Comparison of ENCODE assay signal across 28 mouse cellular contexts in the genomic region with DNA sequence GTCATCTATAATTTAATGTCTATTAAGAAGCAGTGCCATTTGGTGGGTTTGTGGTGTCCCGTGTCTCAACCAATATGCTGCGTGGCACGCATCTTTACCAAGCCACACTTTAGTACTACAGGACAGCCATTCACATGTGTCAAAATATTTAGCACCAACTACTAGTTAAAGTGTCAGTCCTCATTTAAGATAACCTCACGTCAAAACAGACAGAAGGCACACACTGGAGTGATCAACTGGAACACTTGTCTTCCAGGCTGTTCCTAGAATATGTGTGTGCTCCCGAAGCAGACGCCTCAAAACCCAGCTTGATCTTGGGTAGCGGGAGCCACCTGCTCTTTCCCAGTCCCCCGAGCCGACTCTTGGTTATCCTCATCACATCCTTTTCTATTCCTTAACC.
"Had no signal": no experiment of that assay in that cellular context is flagged by ENCODE, and none has a peak within 500 bp of the region (broad histone marks: within the 10 kb centered on the region; RNA-seq: fewer than 3 reads in every experiment).

No protein-coding gene starts in this region.

- H3K4me3 ChIP-seq: heart, adult 2 months; heart, embryonic 13.5 days; heart, embryonic 15.5 days; hindbrain, embryonic 13.5 days; hindbrain, embryonic 15.5 days; kidney, embryonic 15.5 days; limb, embryonic 13.5 days; limb, embryonic 15.5 days; liver, embryonic 12.5 days had no signal

- H3K27me3 ChIP-seq: heart, embryonic 13.5 days; heart, embryonic 15.5 days; hindbrain, embryonic 13.5 days; hindbrain, embryonic 15.5 days; kidney, embryonic 15.5 days; limb, embryonic 13.5 days; limb, embryonic 15.5 days; liver, embryonic 12.5 days had no signal

- H3K27ac ChIP-seq: heart, adult 2 months; heart, embryonic 13.5 days; heart, embryonic 15.5 days; hindbrain, embryonic 13.5 days; hindbrain, embryonic 15.5 days; hindbrain, postnatal 0 days; kidney, embryonic 15.5 days; kidney, postnatal 0 days; limb, embryonic 13.5 days; limb, embryonic 15.5 days; liver, embryonic 12.5 days; liver, embryonic 14.5 days had no signal

- H3K4me1 ChIP-seq: heart, embryonic 13.5 days; heart, embryonic 15.5 days; kidney, embryonic 15.5 days; limb, embryonic 13.5 days; limb, embryonic 15.5 days; liver, embryonic 12.5 days had no signal

- H3K36me3 ChIP-seq: heart, embryonic 15.5 days; kidney, embryonic 15.5 days; limb, embryonic 13.5 days; liver, embryonic 12.5 days had no signal

- H3K4me2 ChIP-seq: heart, embryonic 11.5 days; heart, embryonic 13.5 days; heart, embryonic 15.5 days; hindbrain, embryonic 13.5 days; hindbrain, embryonic 15.5 days; kidney, embryonic 15.5 days; limb, embryonic 13.5 days; limb, embryonic 15.5 days; liver, embryonic 12.5 days had no signal

- ATAC-seq: hindbrain, postnatal 0 days; intestine, embryonic 16.5 days; liver, embryonic 12.5 days had no signal

- DNase-seq: gastrocnemius, postnatal 14 days; gastrocnemius, postnatal 36 days; heart, adult 11 months; heart, adult 2 months; heart, postnatal 14 days; heart, postnatal 36 days; kidney, adult 11 months; kidney, adult 2 months; kidney, adult 9 months; kidney, postnatal 14 days; kidney, postnatal 4 days; layer of hippocampus, adult 9-11 months; layer of hippocampus, postnatal 36 days; left cerebral cortex, postnatal 4 days; lung, adult 18-20 months had no signal

- H3K9ac ChIP-seq: heart, embryonic 13.5 days; heart, embryonic 15.5 days; hindbrain, embryonic 13.5 days; hindbrain, embryonic 15.5 days; kidney, embryonic 15.5 days; limb, embryonic 13.5 days; limb, embryonic 15.5 days; liver, embryonic 12.5 days; liver, embryonic 14.5 days had no signal

- H3K9me3 ChIP-seq: heart, embryonic 13.5 days; heart, embryonic 15.5 days; hindbrain, embryonic 13.5 days; kidney, embryonic 15.5 days; limb, embryonic 13.5 days; limb, embryonic 15.5 days; liver, embryonic 12.5 days had no signal
